Mouse (Mus musculus) embryonic facial prominence, embryonic 13.5 days (tissue): ENCODE measurements around the gene Spag5. TPM values are rescaled to one million over a fixed set of nuclear protein-coding genes. Genes with fewer than 3 reads are reported as not detected.
"Not testable (repeated sequence)": the region's sequence is repeated elsewhere in the genome, so short reads cannot be mapped to it uniquely, and the experiment has no call there.

Experiments used
- ATAC-seq: fragments of 200-750 bp; cut with Nextera tagmentation; 2 replicates; pipeline ENCODE4 v1.8.0; 2017; ENCODE audit warnings: low read depth; ENCODE audit not compliant: insufficient number of reproducible peaks, insufficient read depth, low FRiP score, low TSS enrichment
- H3K27ac ChIP-seq: fragments of 300-500 bp; sonication (generic); 2 replicates; pipeline ENCODE4 v1.5.1; 2015; ENCODE audit warnings: moderate library complexity, mild to moderate bottlenecking, inconsistent platforms
- H3K27me3 ChIP-seq: fragments of 300-500 bp; sonication (generic); 2 replicates; pipeline ENCODE4 v1.6.1; 2015; ENCODE audit warnings: mild to moderate bottlenecking, inconsistent platforms
- H3K36me3 ChIP-seq: fragments of 300-500 bp; sonication (generic); 2 replicates; pipeline ENCODE4 v1.6.1; 2015; ENCODE audit warnings: mild to moderate bottlenecking, inconsistent platforms
- H3K4me1 ChIP-seq: fragments of 300-500 bp; sonication (generic); 2 replicates; pipeline ENCODE4 v1.6.1; 2015; ENCODE audit warnings: inconsistent platforms
- H3K4me2 ChIP-seq: fragments of 300-500 bp; sonication (generic); 2 replicates; pipeline ENCODE4 v1.6.1; 2015; ENCODE audit warnings: moderate library complexity, mild to moderate bottlenecking, inconsistent platforms
- H3K4me3 ChIP-seq: fragments of 300-500 bp; sonication (generic); 2 replicates; pipeline ENCODE4 v1.5.1; 2015; ENCODE audit warnings: mild to moderate bottlenecking, inconsistent platforms
- H3K9ac ChIP-seq: fragments of 300-500 bp; sonication (generic); 2 replicates; pipeline ENCODE4 v1.6.1; 2015; ENCODE audit warnings: mild to moderate bottlenecking, inconsistent platforms
- H3K9me3 ChIP-seq: fragments of 300-500 bp; sonication (generic); 2 replicates; pipeline ENCODE4 v1.6.1; 2016; ENCODE audit warnings: inconsistent platforms
- WGBS: fragments of 180-500 bp; shearing (Covaris S2); methylation state at CpG from one replicate; pipeline ENCODE4 v1.1.7; 2015; ENCODE audit warnings: mixed read lengths; 5-methylcytosine and 5-hydroxymethylcytosine counted together
- polyA plus RNA-seq: library from polyadenylated mRNA; unstranded; fragments of >200 nt; fragmentation: Nextera tagmentation; extraction: Ambion mirVana; gene quantifications from 2 replicates; pipeline ENCODE4 v1.2.1, GENCODE M21; 2015

Gene Spag5
- polyA plus RNA-seq = 36.4 and 44.3 TPM in 2 replicates

GRCm38 (mm10) chr11:78301357-78302084 lies at the start of gene Spag5:
Spag5 (plus strand) TSS chr11:78301529.
- H3K9me3 ChIP-seq = no peaks in the 10 kb centered on the region
- H3K27ac ChIP-seq = peak within 1 kb of the TSS; percentile 75
- peak within 1 kb of the TSS; percentile 74 for H3K4me2 ChIP-seq
- peaks cover 13% of the 10 kb centered on the region for H3K4me1 ChIP-seq
- peak; percentile 98 for ATAC-seq
- peaks cover 31% of the 10 kb centered on the region for H3K36me3 ChIP-seq
- under 1% methylated on average over 49 of the region's 49 CpGs for WGBS
- no peaks in the 10 kb centered on the region for H3K27me3 ChIP-seq
- H3K9ac ChIP-seq = peak within 1 kb of the TSS; percentile 77
- H3K4me3 ChIP-seq = peak within 1 kb of the TSS; percentile 73

GRCm38 (mm10) chr11:78256618-78257017 lies 44.7 kb upstream of the Spag5 start:
- no peak for ATAC-seq
- Histone ChIP-seq H3K4me3 (no peak overlapping the region), H3K27me3 (peaks cover 12% of the 10 kb centered on the region; the same call in 1 of the 2 replicates), H3K36me3 (peaks cover 30% of the 10 kb centered on the region), H3K9ac (no peak overlapping the region), H3K27ac (no peak overlapping the region), H3K9me3 (no peaks in the 10 kb centered on the region), H3K4me1 (no peaks in the 10 kb centered on the region), H3K4me2 (no peak overlapping the region)
- 100% methylated on average over 1 of the region's 1 CpGs for WGBS

- H3K4me2 ChIP-seq = peak overlapping the region; percentile 72
- H3K4me3 ChIP-seq = peak overlapping the region; percentile 81
- no peak overlapping the region for H3K9ac ChIP-seq
- peaks cover 12% of the 10 kb centered on the region for H3K4me1 ChIP-seq
- H3K36me3 ChIP-seq = peaks cover 24% of the 10 kb centered on the region
- H3K9me3 ChIP-seq = no peaks in the 10 kb centered on the region
- no peak overlapping the region for H3K27ac ChIP-seq
- no peak for ATAC-seq
- peaks cover 12% of the 10 kb centered on the region; the same call in 1 of the 2 replicates for H3K27me3 ChIP-seq
- 95% methylated on average over 2 of the region's 2 CpGs for WGBS
These were observed 40.7 kb upstream of the Spag5 start for GRCm38 (mm10) chr11:78260489-78261258.

GRCm38 (mm10) chr11:78261380-78262352 lies 39.7 kb upstream of the Spag5 start, which contains the start of gene 2610507B11Rik:
2610507B11Rik (plus strand) TSS chr11:78261752.
- Histone ChIP-seq H3K36me3 (peaks cover 34% of the 10 kb centered on the region), H3K9me3 (no peaks in the 10 kb centered on the region), H3K4me1 (peaks cover 12% of the 10 kb centered on the region), H3K27me3 (peaks cover 12% of the 10 kb centered on the region; the same call in 1 of the 2 replicates), H3K9ac (peak within 1 kb of the TSS; percentile 83), H3K4me2 (peak within 1 kb of the TSS; percentile 72), H3K27ac (peak within 1 kb of the TSS; percentile 79), H3K4me3 (peak within 1 kb of the TSS; percentile 81)
- peak; percentile 96 for ATAC-seq
- under 1% methylated on average over 107 of the region's 115 CpGs for WGBS

GRCm38 (mm10) chr11:78262550-78262949 lies 38.8 kb upstream of the Spag5 start:
- Histone ChIP-seq H3K4me2 (peak overlapping the region; percentile 72), H3K9me3 (no peaks in the 10 kb centered on the region), H3K36me3 (peaks cover 43% of the 10 kb centered on the region), H3K27me3 (peaks cover 12% of the 10 kb centered on the region; the same call in 1 of the 2 replicates), H3K4me1 (peaks cover 12% of the 10 kb centered on the region), H3K27ac (no peak overlapping the region), H3K4me3 (peak overlapping the region; percentile 81), H3K9ac (0 out of 2 replicates have a peak overlapping the region, but pooled peaks have one; percentile 49)
- no peak for ATAC-seq
- 3% methylated on average over 8 of the region's 8 CpGs for WGBS

GRCm38 (mm10) chr11:78265571-78265970 lies 35.8 kb upstream of the Spag5 start:
- Histone ChIP-seq H3K4me1 (peaks cover 12% of the 10 kb centered on the region), H3K9me3 (no peaks in the 10 kb centered on the region), H3K27me3 (no peaks in the 10 kb centered on the region), H3K36me3 (peaks cover 69% of the 10 kb centered on the region), H3K27ac (no peak overlapping the region), H3K9ac (no peak overlapping the region), H3K4me3 (no peak overlapping the region), H3K4me2 (no peak overlapping the region)
- 89% methylated on average over 6 of the region's 6 CpGs for WGBS
- no peak for ATAC-seq

GRCm38 (mm10) chr11:78271986-78272385 lies 29.3 kb upstream of the Spag5 start:
- WGBS = 89% methylated on average over 13 of the region's 13 CpGs
- no peaks in the 10 kb centered on the region for H3K4me1 ChIP-seq
- H3K27ac ChIP-seq = no peak overlapping the region
- peaks cover 95% of the 10 kb centered on the region for H3K36me3 ChIP-seq
- ATAC-seq = no peak
- H3K4me3 ChIP-seq = no peak overlapping the region
- H3K27me3 ChIP-seq = no peaks in the 10 kb centered on the region
- no peak overlapping the region for H3K9ac ChIP-seq
- no peak overlapping the region for H3K4me2 ChIP-seq
- H3K9me3 ChIP-seq = no peaks in the 10 kb centered on the region

GRCm38 (mm10) chr11:78275596-78275995 lies 25.7 kb upstream of the Spag5 start:
- Histone ChIP-seq H3K9ac (no peak overlapping the region), H3K4me1 (no peaks in the 10 kb centered on the region), H3K27me3 (no peaks in the 10 kb centered on the region), H3K4me3 (no peak overlapping the region), H3K36me3 (peaks cover 97% of the 10 kb centered on the region), H3K9me3 (no peaks in the 10 kb centered on the region), H3K27ac (no peak overlapping the region), H3K4me2 (no peak overlapping the region)
- WGBS = 100% methylated on average over 1 of the region's 1 CpGs
- no peak for ATAC-seq

GRCm38 (mm10) chr11:78276169-78276568 lies 25.2 kb upstream of the Spag5 start:
- not testable (repeated sequence) for H3K9ac ChIP-seq, H3K4me3 ChIP-seq, ATAC-seq, H3K9me3 ChIP-seq, H3K27me3 ChIP-seq, H3K27ac ChIP-seq, H3K4me1 ChIP-seq, H3K4me2 ChIP-seq
- peaks cover 98% of the 10 kb centered on the region for H3K36me3 ChIP-seq
- WGBS = 93% methylated on average over 4 of the region's 4 CpGs

GRCm38 (mm10) chr11:78278853-78279252 lies 22.5 kb upstream of the Spag5 start:
- no peaks in the 10 kb centered on the region for H3K27me3 ChIP-seq
- no peak overlapping the region for H3K4me2 ChIP-seq
- no peaks in the 10 kb centered on the region for H3K9me3 ChIP-seq
- no peak overlapping the region for H3K9ac ChIP-seq
- H3K4me3 ChIP-seq = no peak overlapping the region
- H3K4me1 ChIP-seq = no peaks in the 10 kb centered on the region
- H3K27ac ChIP-seq = no peak overlapping the region
- WGBS = 85% methylated on average over 7 of the region's 7 CpGs
- peaks cover 97% of the 10 kb centered on the region for H3K36me3 ChIP-seq
- ATAC-seq = no peak

- Histone ChIP-seq H3K9ac (no peak overlapping the region), H3K27ac (no peak overlapping the region), H3K4me2 (no peak overlapping the region), H3K4me1 (no peaks in the 10 kb centered on the region), H3K36me3 (peaks cover 97% of the 10 kb centered on the region), H3K27me3 (no peaks in the 10 kb centered on the region), H3K4me3 (no peak overlapping the region), H3K9me3 (no peaks in the 10 kb centered on the region)
- no peak for ATAC-seq
- 89% methylated on average over 4 of the region's 4 CpGs for WGBS
These were observed 21.7 kb upstream of the Spag5 start for GRCm38 (mm10) chr11:78279586-78279985.
